Mouse (Mus musculus) adrenal gland, adult 8-10 months (tissue): Measurements from ENCODE around the gene Fndc10. TPM values are rescaled to one million over a fixed set of nuclear protein-coding genes. Genes with fewer than 3 reads are reported as not detected.
"Not testable (repeated sequence)": the region's sequence is repeated elsewhere in the genome, so short reads cannot be mapped to it uniquely, and the experiment has no call there.

ENCODE experiments used
- DNase-seq: peaks from one replicate; pipeline ENCODE4 v3.0.0; 2022
- total RNA-seq, 4 experiments: library from RNA; stranded (reverse); gene quantifications; 2 replicates each; pipeline ENCODE4 v1.2.4; 2022

The Fndc10 gene
- total RNA-seq, 4 experiments from 2014 or later = 67.7 to 72.0 (median 69.9) TPM

- not testable (repeated sequence) for DNase-seq
Measured at GRCm38 (mm10) chr4:155687764-155688163, 6.4 kb upstream of the Fndc10 start.

GRCm38 (mm10) chr4:155690571-155691375, 3.4 kb upstream of the Fndc10 start:
- no peak for DNase-seq

- DNase-seq = no peak
Measured at GRCm38 (mm10) chr4:155692421-155692820, 1.7 kb upstream of the Fndc10 start.

GRCm38 (mm10) chr4:155694482-155695401, 600 bp downstream of the Fndc10 start:
- DNase-seq = peak; percentile 57

- no peak for DNase-seq
Measured at GRCm38 (mm10) chr4:155695531-155696062, 1.5 kb downstream of the Fndc10 start.

GRCm38 (mm10) chr4:155696261-155697255, 2.4 kb downstream of the Fndc10 start:
- peak; percentile 53 for DNase-seq

- no peak for DNase-seq
Measured at GRCm38 (mm10) chr4:155700425-155700824, 6.3 kb downstream of the Fndc10 start.

- DNase-seq = no peak
Measured at GRCm38 (mm10) chr4:155703425-155703929, 9.3 kb downstream of the Fndc10 start.

- DNase-seq = peak; percentile 90
Measured at GRCm38 (mm10) chr4:155704721-155705591, 10.8 kb downstream of the Fndc10 start, which contains the start of gene Ssu72. TSS of gene Ssu72 (plus strand) at chr4:155704800.

- no peak for DNase-seq
Measured at GRCm38 (mm10) chr4:155705592-155705929, 11.4 kb downstream of the Fndc10 start.

- DNase-seq = no peak
Measured at GRCm38 (mm10) chr4:155708582-155708981, 14.4 kb downstream of the Fndc10 start.

- DNase-seq = no peak
Measured at GRCm38 (mm10) chr4:155708988-155709387, 14.8 kb downstream of the Fndc10 start.

GRCm38 (mm10) chr4:155710521-155711252, 16.5 kb downstream of the Fndc10 start:
- no peak for DNase-seq

GRCm38 (mm10) chr4:155721668-155722083, 27.5 kb downstream of the Fndc10 start:
- DNase-seq = no peak

- no peak for DNase-seq
Measured at GRCm38 (mm10) chr4:155727993-155728392, 33.9 kb downstream of the Fndc10 start.

- peak; percentile 29 for DNase-seq
Measured at GRCm38 (mm10) chr4:155733267-155733666, 39.1 kb downstream of the Fndc10 start.

- peak; percentile 91 for DNase-seq
Measured at GRCm38 (mm10) chr4:155734350-155734941, 40.3 kb downstream of the Fndc10 start, which contains the start of gene Tmem240. TSS of gene Tmem240 (plus strand) at chr4:155734800.

GRCm38 (mm10) chr4:155734951-155735702, 41.0 kb downstream of the Fndc10 start:
- DNase-seq = peak; percentile 22
